Mouse (Mus musculus): ENCODE results near the gene Ftsj3.

Gene Ftsj3

GRCm38 (mm10) chr11:106255685-106256451, at the start of gene Ftsj3, which contains the start of gene Psmc5:
Gene Ftsj3, minus strand, starts transcription at chr11:106256079.
Gene Psmc5, plus strand, starts transcription at chr11:106256154.
- peak; percentile 97 for DNase-seq

- DNase-seq = no peak
Measured at GRCm38 (mm10) chr11:106305348-106306064, 49.6 kb upstream of the Ftsj3 start.

GRCm38 (mm10) chr11:106302634-106303033, 46.8 kb upstream of the Ftsj3 start:
- DNase-seq = peak; percentile 31

- DNase-seq = no peak
Measured at GRCm38 (mm10) chr11:106301765-106302164, 45.9 kb upstream of the Ftsj3 start, which contains the start of gene Gh. Gene Gh, minus strand, starts transcription at chr11:106301865.

- DNase-seq = no peak
Measured at GRCm38 (mm10) chr11:106291861-106292260, 36.0 kb upstream of the Ftsj3 start.

- no peak for DNase-seq
Measured at GRCm38 (mm10) chr11:106290376-106290775, 34.5 kb upstream of the Ftsj3 start.

GRCm38 (mm10) chr11:106289369-106289768, 33.5 kb upstream of the Ftsj3 start:
- peak; percentile 52 for DNase-seq

GRCm38 (mm10) chr11:106286987-106287386, 31.1 kb upstream of the Ftsj3 start:
- no peak for DNase-seq

GRCm38 (mm10) chr11:106286206-106286605, 30.3 kb upstream of the Ftsj3 start:
- DNase-seq = no peak

- no peak for DNase-seq
Measured at GRCm38 (mm10) chr11:106284126-106284525, 28.2 kb upstream of the Ftsj3 start.

- no peak for DNase-seq
Measured at GRCm38 (mm10) chr11:106283371-106283770, 27.5 kb upstream of the Ftsj3 start.

- no peak for DNase-seq
Measured at GRCm38 (mm10) chr11:106282452-106282851, 26.6 kb upstream of the Ftsj3 start.

- peak; percentile 90 for DNase-seq
Measured at GRCm38 (mm10) chr11:106276454-106276853, 20.6 kb upstream of the Ftsj3 start, which contains the start of gene Tcam1. Gene Tcam1, plus strand, starts transcription at chr11:106276672.

- peak; percentile 59 for DNase-seq
Measured at GRCm38 (mm10) chr11:106274971-106275411, 19.1 kb upstream of the Ftsj3 start.

GRCm38 (mm10) chr11:106274374-106274773, 18.5 kb upstream of the Ftsj3 start:
- DNase-seq = no peak

GRCm38 (mm10) chr11:106273811-106274210, 17.9 kb upstream of the Ftsj3 start:
- DNase-seq = no peak

- DNase-seq = no peak
Measured at GRCm38 (mm10) chr11:106273311-106273684, 17.4 kb upstream of the Ftsj3 start.

GRCm38 (mm10) chr11:106272644-106273310, 16.9 kb upstream of the Ftsj3 start, which contains the start of gene Smarcd2:
Gene Smarcd2, minus strand, starts transcription at chr11:106272972.
- peak; percentile 100 for DNase-seq

- no peak for DNase-seq
Measured at GRCm38 (mm10) chr11:106271794-106272643, 16.1 kb upstream of the Ftsj3 start.

GRCm38 (mm10) chr11:106271131-106271793, 15.4 kb upstream of the Ftsj3 start:
- DNase-seq = peak; percentile 28

GRCm38 (mm10) chr11:106269060-106269431, 13.2 kb upstream of the Ftsj3 start:
- no peak for DNase-seq

Measured in kidney, adult 11 months (tissue).